Mouse (Mus musculus): Measurements from ENCODE around the gene Zfp280d. TPM values are rescaled to one million over a fixed set of nuclear protein-coding genes. Genes with fewer than 3 reads are reported as not detected.
A peak's percentile ranks its signal among the peaks of the same experiment; 100 is the strongest.
"Not testable (repeated sequence)": the region's sequence is repeated elsewhere in the genome, so short reads cannot be mapped to it uniquely, and the experiment has no call there.

Zfp280d gene
- total RNA-seq, 4 experiments from 2014 or later = 35.3 to 56.6 (median 38.6) TPM

GRCm38 (mm10) chr9:72374074-72374473 lies 99.4 kb downstream of the Zfp280d start:
- no peak for DNase-seq

DNA sequence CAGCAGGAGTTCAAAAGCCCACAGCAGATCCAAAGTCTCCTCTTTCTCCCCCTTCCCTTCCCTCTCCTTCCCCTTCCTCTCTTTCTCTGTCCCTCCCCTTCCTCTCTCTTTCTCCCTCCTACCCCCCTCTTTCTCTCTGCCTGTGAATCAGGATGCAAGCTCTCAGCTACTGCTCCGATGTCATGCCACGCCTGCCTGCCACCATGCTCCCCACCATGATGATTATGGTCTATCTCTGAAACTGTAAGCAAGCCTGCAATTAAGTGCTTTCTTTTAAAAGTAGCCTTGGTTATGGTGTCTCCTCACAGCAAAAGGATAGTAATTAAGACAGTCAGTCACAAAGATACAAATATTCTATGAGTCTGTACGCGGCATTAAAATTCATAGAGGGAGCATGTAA lies 100.3 kb downstream of the Zfp280d start:
- no peak for DNase-seq

- DNase-seq = no peak
Observed at GRCm38 (mm10) chr9:72375639-72376038, 101.0 kb downstream of the Zfp280d start.

DNA sequence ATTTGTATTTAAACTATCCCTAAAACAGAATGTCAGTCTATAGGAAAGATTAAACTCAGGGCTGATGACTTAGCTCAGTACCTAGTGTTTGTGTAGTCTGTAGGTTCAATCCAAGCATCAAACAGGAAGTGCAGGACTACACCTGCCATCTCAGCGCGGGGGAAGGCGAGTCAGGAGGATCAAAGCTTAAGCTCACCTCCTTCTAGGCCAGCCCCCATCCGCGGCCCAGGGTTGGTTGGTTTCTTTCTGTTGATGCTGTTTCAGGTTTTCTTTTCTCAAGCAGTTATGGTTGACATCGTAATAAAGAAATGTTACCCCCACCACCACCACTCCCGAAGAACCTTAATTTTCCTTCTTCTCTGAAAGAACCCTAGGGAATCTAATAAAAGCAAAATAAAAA lies 111.1 kb downstream of the Zfp280d start:
- no peak for DNase-seq

DNA sequence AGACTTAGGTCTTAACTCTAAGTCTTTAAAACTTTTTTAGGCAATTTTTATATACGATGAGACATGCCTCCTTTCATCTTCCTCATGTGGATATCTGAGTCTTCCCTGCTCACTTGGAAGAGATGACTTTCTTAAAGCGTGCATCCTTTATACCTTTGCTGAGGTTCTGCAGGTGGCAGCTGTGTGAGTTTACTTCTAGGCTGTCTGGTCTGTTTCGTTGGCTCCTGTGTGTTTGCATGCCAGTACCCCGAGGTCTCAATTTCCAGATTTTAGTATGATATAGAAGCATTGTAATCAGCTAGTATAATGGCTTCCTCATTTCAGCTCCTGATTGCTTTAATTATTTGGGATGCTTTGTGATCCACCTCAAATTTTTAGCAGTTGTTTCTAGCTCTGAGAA lies 114.3 kb downstream of the Zfp280d start:
- no peak for DNase-seq

GRCm38 (mm10) chr9:72389431-72390002 lies 114.9 kb downstream of the Zfp280d start:
- no peak for DNase-seq

- DNase-seq = no peak
Observed at GRCm38 (mm10) chr9:72390321-72391077, 115.8 kb downstream of the Zfp280d start.

DNA sequence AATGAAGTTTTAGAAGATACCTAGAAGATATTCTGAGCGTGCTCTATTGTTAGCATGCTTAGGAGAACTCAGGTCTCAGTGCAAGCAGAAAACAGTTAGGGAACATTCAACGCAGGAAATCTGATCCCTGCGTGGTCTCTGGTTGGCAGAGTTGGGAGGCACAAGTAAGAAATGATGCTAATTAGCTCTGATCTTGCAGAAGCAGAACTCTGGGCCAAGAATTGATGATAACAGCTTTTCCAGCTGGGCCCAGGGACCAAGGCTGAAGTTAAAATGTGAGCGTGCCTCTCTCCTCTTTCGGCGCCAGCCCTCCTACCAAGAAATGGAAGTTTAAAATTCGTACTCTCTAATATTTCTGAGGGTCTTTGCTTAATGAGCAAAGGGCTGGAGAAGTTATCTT lies 118.0 kb downstream of the Zfp280d start:
- DNase-seq = no peak

DNA sequence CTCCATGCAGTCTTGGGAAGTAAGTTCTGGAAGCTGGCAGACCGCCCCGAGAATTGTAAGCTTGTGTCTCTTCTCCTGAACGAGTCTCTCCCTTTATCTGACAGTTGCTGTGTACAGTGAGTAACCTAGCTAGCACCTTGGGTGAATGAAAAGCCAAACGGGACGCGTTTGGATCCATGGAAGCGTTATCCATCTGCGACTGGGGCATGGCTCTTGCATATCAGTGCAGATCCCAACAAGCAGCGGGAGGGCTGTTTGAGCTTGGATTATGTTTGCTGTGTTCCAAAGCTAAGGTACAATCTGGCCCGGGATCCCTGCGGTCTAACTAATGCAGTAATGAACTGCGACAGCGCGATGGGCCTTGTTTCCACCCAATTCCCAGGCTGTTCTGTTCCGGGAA lies 118.6 kb downstream of the Zfp280d start:
- DNase-seq = no peak

- no peak for DNase-seq
Observed at GRCm38 (mm10) chr9:72393869-72394341, 119.2 kb downstream of the Zfp280d start.

- DNase-seq = no peak
Observed at GRCm38 (mm10) chr9:72400121-72400520, 125.5 kb downstream of the Zfp280d start.

DNA sequence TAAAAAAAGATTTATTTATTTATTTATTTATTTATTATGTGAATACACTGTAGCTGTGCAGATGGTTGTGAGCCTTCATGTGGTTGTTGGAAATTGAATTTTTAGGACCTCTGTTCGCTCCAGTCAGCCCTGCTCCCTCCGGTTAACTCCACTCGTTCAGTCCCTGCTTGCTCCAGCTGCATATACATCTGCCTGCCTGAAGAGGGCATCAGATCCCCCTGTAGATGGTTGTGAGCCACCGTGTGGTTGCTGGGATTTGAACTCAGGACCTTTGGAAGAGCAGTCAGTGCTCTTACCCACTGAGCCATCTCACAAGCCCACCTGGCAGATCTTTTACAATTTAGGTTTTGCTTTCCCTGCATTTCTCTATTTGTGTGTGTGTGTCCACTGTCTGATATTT lies 127.1 kb downstream of the Zfp280d start:
- not testable (repeated sequence) for DNase-seq

DNA sequence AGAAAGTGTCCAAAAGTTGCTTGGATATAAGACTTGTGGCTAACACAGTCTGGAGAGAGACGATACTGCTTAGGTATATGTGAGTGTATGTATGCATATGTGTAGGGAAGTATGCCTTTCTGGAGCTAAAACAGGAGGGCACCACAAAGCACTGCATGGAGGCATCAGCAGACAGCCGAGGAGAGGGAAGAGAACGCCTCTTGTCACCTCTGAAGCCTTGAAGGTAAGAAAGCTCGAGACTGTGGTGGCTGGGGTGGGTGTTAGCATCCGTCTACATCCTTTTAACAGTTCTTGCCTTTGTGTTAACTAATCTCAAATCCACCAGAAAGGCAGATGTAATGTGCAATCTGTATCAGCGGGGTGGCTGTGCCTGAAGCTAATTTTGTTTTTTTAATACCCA lies 128.8 kb downstream of the Zfp280d start:
- no peak for DNase-seq

DNA sequence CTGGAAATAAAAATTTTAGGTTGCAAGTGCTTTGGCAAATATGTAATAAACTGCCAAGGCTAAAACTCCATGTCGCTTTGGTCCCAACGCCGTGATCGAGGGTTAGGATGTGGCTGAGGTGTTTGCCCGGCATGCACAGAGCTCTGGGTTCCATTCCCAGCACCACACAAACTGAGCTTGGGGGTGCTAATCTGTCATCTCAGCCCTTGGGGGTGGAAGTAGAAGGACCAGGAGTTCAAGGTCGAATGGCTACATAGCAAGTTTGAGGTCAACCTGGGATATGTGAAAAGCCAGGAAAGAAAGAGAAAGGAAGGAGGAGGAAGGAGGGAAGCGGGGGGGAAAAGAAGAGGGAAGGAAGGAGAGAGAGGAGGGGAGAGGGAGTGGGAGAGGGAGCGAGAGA lies 129.8 kb downstream of the Zfp280d start:
- DNase-seq = no peak

- no peak for DNase-seq
Observed at GRCm38 (mm10) chr9:72404934-72405333, 130.3 kb downstream of the Zfp280d start.

DNA sequence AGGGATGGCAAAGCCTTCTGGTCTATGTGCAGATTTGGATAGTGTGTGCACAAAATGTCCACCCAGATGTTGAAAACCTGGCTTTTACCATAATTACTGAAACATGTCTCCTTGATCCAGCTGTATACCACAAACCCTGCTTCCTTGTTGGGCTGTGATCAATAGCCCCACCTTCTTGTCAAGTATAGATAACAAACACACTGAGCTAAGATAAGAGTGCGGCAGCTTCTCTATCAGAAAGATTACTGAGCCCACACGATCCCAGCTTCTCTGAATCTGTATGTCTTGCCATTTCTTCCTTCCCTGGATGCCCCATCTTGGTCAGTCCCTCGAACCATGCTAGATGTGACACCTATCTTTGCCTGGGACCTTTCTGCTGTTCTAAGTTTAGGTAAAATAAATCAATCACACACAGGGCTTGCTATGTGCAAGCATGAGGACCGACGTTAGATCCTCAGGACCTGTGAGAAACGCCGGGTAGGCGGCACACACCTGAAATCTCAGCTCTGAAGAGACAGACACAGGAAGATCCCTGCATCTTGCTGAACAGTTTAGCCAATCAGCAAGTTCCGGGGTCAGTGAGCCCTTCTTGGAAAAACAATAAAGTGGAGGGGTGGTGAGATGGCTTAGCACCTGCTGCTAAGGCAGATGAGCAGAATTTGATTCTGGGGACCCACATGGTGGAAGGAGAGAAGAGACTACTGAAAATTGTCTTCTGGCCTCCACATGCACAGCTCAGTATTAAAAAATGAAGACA lies 131.4 kb downstream of the Zfp280d start:
- DNase-seq = no peak

DNA sequence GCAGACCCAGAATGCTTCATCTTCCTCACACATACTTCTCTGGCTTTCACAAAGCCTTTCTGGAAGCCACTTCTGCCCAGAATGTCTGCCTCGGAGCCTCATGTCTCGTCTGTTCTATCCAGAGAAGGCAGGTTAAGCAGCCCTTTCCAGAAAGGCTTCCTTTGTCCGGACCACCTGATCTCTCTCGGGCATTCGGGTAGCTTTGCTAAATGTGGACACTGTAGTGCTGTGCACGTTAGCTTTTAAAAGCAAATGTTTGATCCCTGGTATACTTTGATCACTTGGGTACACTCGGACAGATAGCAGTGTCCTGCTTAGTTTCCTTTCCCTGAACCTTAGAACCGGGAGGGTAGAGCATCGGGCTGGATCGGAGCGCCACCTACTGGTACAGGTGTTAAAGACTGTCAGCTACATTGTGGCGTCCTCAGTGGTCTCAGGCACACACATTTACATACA lies 133.5 kb downstream of the Zfp280d start:
- DNase-seq = peak; percentile 40

DNA sequence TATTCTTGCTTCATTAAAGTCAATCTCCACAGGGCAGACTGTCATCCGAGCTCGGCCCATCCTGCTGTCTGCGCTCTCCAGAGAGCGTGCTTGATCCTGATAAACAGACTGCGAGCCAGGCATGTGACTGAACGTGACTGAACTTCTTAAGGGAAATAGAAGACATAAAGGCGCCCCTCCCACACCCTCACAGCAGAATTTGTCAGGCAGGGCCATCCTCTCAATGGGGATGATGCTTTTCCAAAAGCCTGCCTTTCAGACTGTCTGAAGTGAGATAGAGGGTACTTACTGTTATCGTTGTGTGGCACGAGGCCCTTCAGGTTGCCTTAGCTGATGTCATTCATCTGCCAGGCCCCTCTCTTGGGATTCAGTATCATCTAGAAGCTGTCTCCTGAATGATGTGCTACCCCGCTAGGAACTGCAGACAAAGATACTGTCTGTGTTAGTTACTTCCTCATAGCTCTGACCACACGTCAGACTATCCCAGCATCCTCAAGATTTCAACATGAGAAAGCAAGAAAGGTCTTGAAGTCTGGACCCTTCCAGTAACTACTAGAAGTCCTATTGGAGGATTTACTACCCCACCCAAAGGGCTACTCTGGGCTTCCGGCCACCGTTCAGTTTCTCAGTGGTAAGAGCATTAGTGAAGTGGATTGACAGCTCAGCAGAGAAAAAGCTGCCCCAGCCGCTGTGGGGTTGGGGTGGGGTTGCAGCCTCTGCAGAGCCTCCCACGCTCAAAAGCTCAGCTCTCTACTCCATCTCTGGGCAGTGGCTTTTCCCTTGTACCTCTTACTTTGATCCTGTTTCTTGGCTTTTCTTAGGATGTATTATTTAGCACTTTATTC lies 134.9 kb downstream of the Zfp280d start:
- no peak for DNase-seq

- no peak for DNase-seq
Observed at GRCm38 (mm10) chr9:72411746-72412145, 137.1 kb downstream of the Zfp280d start.

Data from adrenal gland, adult 8-10 months (tissue).